Mouse (Mus musculus): Measurements from ENCODE around the gene Zbbx. TPM values are rescaled to one million over a fixed set of nuclear protein-coding genes. Genes with fewer than 3 reads are reported as not detected.

Zbbx gene
- total RNA-seq (2021): 1 to 10 TPM; 2.3 to 3.0 TPM

GRCm38 (mm10) chr3:75164838-75165496, at the start of gene Zbbx:
Gene Zbbx (minus strand): TSS chr3:75165034.
- intact Hi-C loops (cut with DNase I): no loop called here
- peak; percentile 76 for DNase-seq

- intact Hi-C loops (cut with DNase I): no loop called here
- peak; percentile 61 for DNase-seq
Measured at GRCm38 (mm10) chr3:75202808-75203503, 38.1 kb upstream of the Zbbx start.

- DNase-seq: no peak
- intact Hi-C loops (cut with DNase I): no loop called here
Measured at GRCm38 (mm10) chr3:75182606-75183005, 17.8 kb upstream of the Zbbx start.

- intact Hi-C loops (cut with DNase I): no loop called here
- DNase-seq: no peak
Measured at GRCm38 (mm10) chr3:75141876-75142275, 23.0 kb downstream of the Zbbx start.

- intact Hi-C loops (cut with DNase I): no loop called here
- peak; percentile 28 for DNase-seq
Measured at GRCm38 (mm10) chr3:75104867-75105266, 60.0 kb downstream of the Zbbx start.

- intact Hi-C loops (cut with DNase I): no loop called here
Measured at GRCm38 (mm10) chr3:75085762-75086161, 79.1 kb downstream of the Zbbx start.

GRCm38 (mm10) chr3:75078906-75079305, 85.9 kb downstream of the Zbbx start:
- DNase-seq: peak; percentile 21
- intact Hi-C loops (cut with DNase I): no loop called here

More at GRCm38 (mm10) chr3:75085762-75086161, 79.1 kb downstream of the Zbbx start:
- no peak for DNase-seq

GRCm38 (mm10) chr3:75009701-75010100, 155.1 kb downstream of the Zbbx start:
- DNase-seq: no peak
- intact Hi-C loops (cut with DNase I): no loop called here

Other genes with a start within 250 kb of the Zbbx start
- gene Serpini2, start 105.0 kb upstream of the Zbbx start, total RNA-seq (2021): not detected

All from left cerebral cortex, postnatal 4 days (tissue).